Mouse (Mus musculus) embryonic stem cell, embryonic (primary cell): ENCODE results near the gene Pdcd11.

Experiments used
- CTCF ChIA-PET, 4 experiments: fragments of 300-600 bp in 2 of 4; fragments of 350-600 bp in 2 of 4; sonication (Branson Sonifier 250); formaldehyde crosslinking; loops; one replicate each; lab custom pipeline; 2022; ENCODE audit warnings: inconsistent platforms in 2 of 4; lab: Charles Lee
- POLR2A ChIA-PET, 4 experiments: fragments of 300-600 bp in 2 of 4; fragments of 350-600 bp in 2 of 4; sonication (Branson Sonifier 250); formaldehyde crosslinking; loops; one replicate each; lab custom pipeline; 2022; ENCODE audit warnings: antibody characterized with exemption in 4 of 4, inconsistent platforms in 1 of 4; lab: Charles Lee

Gene Pdcd11

DNA sequence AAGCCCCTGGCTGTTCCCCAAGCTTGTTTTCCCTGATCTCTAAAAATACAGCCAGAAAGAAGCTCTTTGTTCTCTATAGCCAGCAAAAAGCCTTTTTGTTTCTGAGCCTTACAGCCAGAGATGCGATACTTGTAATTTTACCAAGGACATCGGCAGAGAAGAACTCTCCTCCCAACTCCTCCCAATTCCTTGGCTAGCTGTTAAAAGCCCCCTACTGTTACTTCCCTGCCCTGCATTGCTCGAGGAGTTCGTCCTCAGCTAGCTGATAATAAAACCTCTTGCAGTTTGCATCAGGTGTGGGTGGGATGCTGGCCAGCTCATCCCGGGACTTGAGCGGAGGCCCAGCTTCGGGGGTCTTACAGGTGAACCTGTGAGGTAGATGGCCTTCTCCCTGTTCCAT lies 49.0 kb downstream of the Pdcd11 start:
- POLR2A ChIA-PET: interaction anchor here in 2 of 4 experiments (0.8 to 5.5 kb wide), 13 partner anchors 7 to 124 kb away, joined by 3 to 62 read pairs (median 4); partner anchors contain the start of genes Taf5 (in 2 of the 2), Neurl1a (in 1 of the 2), Nt5c2 (in 1 of the 2) and Pcgf6 (in 1 of the 2)
- CTCF ChIA-PET: interaction anchor here (0.6 to 3.4 kb wide), 13 partner anchors 9 to 607 kb away, joined by 3 to 15 read pairs (median 5); no protein-coding TSS in a partner anchor

DNA sequence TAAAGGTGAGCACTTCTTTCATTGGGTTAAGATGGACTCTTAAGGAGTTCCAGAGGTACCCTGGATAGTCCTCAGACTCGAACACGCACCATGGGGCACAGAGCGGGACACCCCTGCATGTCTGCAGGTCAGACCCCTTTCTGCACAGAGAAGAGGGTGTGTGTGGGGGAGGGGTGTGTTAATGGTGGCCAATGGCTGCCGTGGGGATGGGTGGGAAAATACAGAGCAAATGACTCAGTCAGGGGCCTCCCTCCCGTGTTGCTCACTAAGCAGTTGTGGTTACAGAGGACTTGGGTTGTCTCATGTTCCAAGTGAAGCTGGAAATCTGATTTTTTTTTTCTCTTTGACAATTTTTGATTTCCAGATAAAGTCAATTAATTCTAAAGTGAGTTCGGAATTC lies 51.9 kb downstream of the Pdcd11 start:
- CTCF ChIA-PET: interaction anchor here in 1 of 4 experiments (0.7 kb wide), 1 partner anchor 173 kb away, joined by 3 read pairs; no protein-coding TSS in a partner anchor
- POLR2A ChIA-PET: interaction anchor here in 1 of 4 experiments (1.1 kb wide), 1 partner anchor 11 kb away, joined by 3 read pairs; no protein-coding TSS in a partner anchor

DNA sequence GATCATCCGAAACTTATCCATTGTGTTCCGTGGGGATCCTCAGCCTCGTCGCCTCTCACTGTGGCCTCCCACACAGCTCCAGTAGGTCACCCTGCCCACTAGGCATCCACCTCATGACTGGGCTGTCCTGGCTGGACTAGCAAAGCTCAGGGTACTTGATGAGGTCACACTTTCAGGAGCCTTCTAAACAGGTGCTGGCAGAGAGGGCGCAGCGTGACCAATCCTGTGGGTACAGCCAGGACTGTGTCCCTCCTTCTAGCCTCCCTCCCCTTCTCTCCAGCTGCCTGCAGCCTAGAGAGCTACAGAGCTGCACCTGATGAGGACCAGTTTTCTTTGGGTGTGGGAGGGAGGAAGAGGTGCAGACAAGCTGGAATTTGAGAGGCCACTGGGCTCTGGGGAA lies 53.6 kb downstream of the Pdcd11 start, which contains the start of gene Calhm1:
Calhm1 (minus strand) TSS at position 101 of the 400 bp plus-strand sequence.
- ChIA-PET POLR2A (interaction anchor here in 2 of 4 experiments (0.7 to 1.5 kb wide), 5 partner anchors 7 to 77 kb away, joined by 3 to 7 read pairs (median 4); partner anchors contain the start of gene Taf5 (in 2 of the 2)), CTCF (interaction anchor here in 2 of 4 experiments (1.0 to 2.1 kb wide), 3 partner anchors 21 to 25 kb away, joined by 3 to 6 read pairs (median 6); no protein-coding TSS in a partner anchor)

DNA sequence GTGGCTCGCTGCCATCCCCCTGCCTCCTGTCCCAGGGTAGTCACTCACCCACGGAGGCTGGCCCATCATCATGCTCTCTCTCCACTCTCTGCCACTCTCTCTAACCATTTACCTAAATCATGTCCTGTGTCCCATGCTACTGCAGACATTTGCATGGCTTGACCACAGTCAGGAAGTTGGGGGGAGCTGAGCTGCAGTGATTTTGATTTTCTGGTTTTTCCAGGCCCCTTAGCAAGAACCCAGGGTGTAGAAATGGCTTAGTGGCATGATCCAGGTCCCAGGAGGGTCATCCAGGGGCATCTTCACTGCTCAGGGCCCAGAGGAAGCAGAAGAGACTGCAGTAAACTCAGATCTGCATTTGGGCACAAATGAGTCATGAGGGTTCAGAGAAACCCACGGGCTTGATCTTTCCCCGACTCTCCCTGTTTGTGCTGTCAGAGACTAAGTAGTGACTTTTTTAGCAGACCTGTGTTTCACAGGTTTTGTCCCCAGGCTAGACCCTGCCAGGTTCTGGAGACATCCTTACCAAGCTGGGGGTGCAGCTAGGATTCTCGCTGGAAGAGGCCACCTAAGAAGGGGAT lies 57.8 kb downstream of the Pdcd11 start:
- ChIA-PET CTCF (interaction anchor here in 3 of 4 experiments (0.6 to 3.7 kb wide), 6 partner anchors 10 to 553 kb away, joined by 3 to 15 read pairs (median 6); partner anchors contain the start of gene Calhm2 (in 1 of the 3)), POLR2A (interaction anchor here in 2 of 4 experiments (0.8 to 5.9 kb wide), 7 partner anchors 9 to 81 kb away, joined by 3 to 62 read pairs (median 4); partner anchors contain the start of genes Calhm2 (in 1 of the 2), Pdcd11 (in 1 of the 2), Taf5 (in 1 of the 2) and Usmg5 (in 1 of the 2))

DNA sequence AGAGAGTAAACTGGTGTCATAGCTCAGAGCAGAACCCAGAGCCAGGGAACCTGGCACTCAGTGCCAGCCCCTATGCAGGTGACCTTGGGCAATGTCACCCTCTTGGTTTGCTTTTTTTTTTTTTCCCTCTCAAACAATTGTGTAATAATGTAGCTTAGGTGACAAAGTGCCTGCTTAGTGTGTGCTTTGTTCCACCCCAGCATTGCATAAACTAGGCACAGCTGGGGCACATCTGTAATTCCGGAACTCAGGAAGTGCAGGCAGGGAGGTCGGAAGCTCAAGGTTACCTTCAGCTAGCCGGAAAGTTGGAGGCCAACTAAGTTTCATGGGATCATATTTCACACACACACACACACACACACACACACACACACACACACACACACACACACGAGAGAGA lies 59.3 kb downstream of the Pdcd11 start:
- POLR2A ChIA-PET: interaction anchor here (0.6 to 5.9 kb wide), 26 partner anchors 9 to 596 kb away, joined by 3 to 62 read pairs (median 4); partner anchors contain the start of genes Neurl1a (in 2 of the 4), Taf5 (in 2 of the 4), Calhm2 (in 1 of the 4) and Pcgf6 (in 1 of the 4)
- CTCF ChIA-PET: interaction anchor here (0.6 to 3.7 kb wide), 17 partner anchors 11 to 719 kb away, joined by 3 to 15 read pairs (median 4); partner anchors contain the start of genes Calhm2 (in 1 of the 4) and Neurl1a (in 1 of the 4)

DNA sequence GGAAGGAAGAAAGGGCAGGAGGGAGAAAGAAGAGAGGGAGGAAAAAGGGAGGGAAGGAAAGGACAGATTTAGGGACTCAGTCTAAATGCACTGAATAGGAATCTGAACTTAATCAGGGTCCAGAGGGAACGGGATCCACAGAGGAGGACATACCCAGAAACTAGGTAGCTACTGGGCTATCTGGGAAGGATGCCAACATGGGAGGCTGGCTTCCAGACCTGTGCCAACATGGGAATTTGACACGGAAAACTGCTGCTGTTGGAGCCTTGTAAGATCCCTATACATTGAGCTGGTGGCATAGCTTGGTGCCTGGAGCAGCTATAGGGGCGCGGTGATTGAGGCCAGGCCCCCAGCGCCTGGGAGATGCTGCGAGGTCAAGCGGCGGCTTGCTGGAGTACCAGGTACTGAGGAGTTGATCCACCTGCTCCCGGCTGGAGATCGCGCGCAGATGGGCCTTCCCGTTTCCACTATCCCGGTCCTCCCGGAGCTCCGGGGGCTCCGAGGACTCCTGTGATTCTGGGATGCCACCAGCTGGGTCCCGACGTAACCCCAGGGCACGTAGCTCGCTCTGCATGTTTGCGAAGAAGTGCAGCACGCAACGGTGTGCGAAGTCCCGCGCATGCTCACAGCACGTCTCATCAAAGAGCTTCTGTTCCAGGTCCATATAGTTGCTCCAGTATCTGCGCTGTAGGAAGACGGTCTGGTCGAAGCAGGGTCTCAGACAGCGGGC lies 60.9 kb downstream of the Pdcd11 start:
- ChIA-PET CTCF (interaction anchor here in 3 of 4 experiments (0.6 to 3.7 kb wide), 8 partner anchors 12 to 644 kb away, joined by 3 to 15 read pairs (median 7); no protein-coding TSS in a partner anchor), POLR2A (interaction anchor here (0.7 to 5.9 kb wide), 15 partner anchors 8 to 461 kb away, joined by 3 to 62 read pairs (median 3); partner anchors contain the start of genes Taf5 (in 3 of the 4), Borcs7 (in 1 of the 4), Calhm1 (in 1 of the 4) and Calhm2 (in 1 of the 4))

DNA sequence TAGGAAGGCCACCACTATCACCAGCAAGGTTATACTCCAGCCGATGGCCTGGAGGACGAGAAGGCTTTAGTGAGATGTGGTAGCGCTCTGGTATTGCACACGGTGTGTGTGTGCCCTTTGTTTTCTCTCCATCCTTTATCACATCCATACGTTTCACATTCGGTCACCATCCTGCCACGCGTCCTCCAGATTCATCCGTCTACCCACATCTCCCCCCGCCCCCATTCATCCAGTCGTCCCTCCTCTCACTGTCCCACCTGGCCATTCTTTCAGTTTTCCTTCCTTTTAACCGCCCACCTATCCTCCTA lies 61.4 kb downstream of the Pdcd11 start:
- POLR2A ChIA-PET: interaction anchor here (0.7 to 5.9 kb wide), 12 partner anchors 10 to 462 kb away, joined by 3 to 62 read pairs (median 3); partner anchors contain the start of genes Taf5 (in 2 of the 4), Borcs7 (in 1 of the 4), Calhm2 (in 1 of the 4) and Pdcd11 (in 1 of the 4)

DNA sequence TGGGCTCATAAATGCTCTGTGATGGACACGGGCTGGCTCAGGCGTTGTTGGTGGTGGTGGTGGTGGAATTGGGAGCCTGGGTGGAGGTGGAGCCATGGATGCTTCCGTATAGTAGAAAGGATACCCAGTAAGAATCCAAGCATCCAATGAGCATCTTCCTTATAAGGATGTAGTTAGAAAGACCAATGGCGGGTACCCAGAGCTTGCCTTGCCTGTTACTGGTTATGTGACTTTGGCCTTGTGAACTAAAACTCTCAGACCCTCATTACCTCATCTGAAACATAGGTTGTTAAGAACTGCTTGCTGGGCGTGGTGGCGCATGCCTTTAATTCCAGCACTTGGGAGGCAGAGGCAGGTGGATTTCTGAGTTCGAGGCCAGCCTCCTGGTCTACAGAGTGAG lies 63.2 kb downstream of the Pdcd11 start:
- ChIA-PET POLR2A (interaction anchor here in 1 of 4 experiments (0.8 to 5.9 kb wide), 2 partner anchors 10 to 15 kb away, joined by 3 to 62 read pairs; partner anchors contain the start of genes Calhm1 and Calhm2), CTCF (interaction anchor here (0.6 to 1.1 kb wide), 4 partner anchors 19 to 1050 kb away, joined by 3 read pairs; no protein-coding TSS in a partner anchor)

More for the DNA sequence above, 61.4 kb downstream of the Pdcd11 start:
- CTCF ChIA-PET: interaction anchor here in 2 of 4 experiments (1.0 to 3.7 kb wide), 5 partner anchors 12 to 29 kb away, joined by 5 to 15 read pairs (median 8); no protein-coding TSS in a partner anchor

DNA sequence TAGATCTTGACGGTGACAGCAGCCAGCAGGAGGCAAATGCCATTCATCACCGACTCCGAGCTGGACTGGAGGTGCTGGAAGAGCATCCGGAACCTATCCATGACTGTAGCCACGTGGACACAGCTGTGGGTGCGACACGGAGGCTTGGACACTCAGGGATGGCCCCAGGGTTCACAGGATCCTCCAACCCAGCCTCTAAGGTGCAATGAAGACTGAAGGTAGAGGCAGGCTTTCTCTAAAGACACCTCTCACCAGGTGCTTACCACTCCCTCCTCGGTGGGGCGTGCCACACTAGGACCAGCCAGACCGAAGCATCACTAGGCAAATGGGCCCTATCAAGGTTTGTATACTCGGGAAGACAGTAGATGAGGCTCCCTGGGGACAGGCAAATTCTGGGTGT lies 67.1 kb downstream of the Pdcd11 start, which contains the start of gene Calhm3:
Calhm3 (minus strand) TSS at position 101 of the 400 bp plus-strand sequence.
- CTCF ChIA-PET: interaction anchor here in 1 of 4 experiments (1.0 kb wide), 1 partner anchor 25 kb away, joined by 3 read pairs; no protein-coding TSS in a partner anchor
- POLR2A ChIA-PET: interaction anchor here in 1 of 4 experiments (1.0 kb wide), 1 partner anchor 143 kb away, joined by 3 read pairs; the partner anchor contains the start of genes Ina and Nt5c2

DNA sequence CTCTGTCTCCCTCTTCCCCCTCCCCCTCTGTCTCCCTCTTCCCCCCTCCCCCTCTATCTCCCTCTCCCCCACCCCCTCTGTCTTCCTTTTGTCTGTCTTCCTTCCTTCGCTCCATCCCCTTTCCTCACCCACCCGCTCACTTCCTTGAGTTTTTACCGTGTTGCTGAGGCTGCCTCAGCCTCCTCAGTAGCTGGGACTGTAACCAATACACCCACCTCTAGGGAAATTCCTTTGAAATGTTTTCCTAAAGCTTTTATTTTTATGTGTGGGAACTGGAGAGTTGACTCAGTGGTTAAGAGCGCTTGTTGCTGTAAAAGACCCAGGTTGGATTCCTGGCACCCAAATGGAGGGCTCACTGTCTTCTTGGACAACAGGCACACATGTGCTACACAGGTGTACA lies 71.1 kb downstream of the Pdcd11 start:
- ChIA-PET CTCF (no interaction called here), POLR2A (interaction anchor here in 2 of 4 experiments (0.7 to 1.3 kb wide), 2 partner anchors 10 to 24 kb away, joined by 3 read pairs; partner anchors contain the start of gene Calhm2 (in 1 of the 2))

DNA sequence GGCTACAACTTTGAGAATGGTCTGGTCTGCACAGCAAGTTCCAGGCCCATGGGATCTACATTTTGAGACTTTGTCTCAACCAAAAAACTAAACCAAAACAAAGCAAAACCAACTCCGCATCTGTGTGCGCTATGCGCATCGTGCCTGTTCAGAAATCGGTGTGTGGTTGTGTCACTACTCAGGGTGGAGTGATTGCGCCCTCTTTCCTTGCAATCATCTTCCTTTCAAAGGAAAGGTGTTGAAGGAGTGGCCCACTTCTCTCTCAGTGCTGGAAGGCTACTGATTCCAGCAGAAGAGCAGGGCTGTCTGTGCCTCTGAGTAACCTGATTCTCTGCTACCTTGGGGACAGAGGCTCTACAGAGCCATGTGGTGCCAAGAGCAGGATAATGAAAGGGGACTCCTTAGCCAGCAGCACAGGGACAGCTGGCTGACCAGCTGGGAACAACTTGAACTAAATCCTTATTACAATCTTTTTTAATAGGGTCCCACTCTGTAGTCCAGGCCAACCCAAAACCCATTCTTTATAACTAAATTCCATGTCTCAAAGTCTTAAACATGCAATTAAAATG lies 72.7 kb downstream of the Pdcd11 start:
- POLR2A ChIA-PET: interaction anchor here in 2 of 4 experiments (0.6 to 1.4 kb wide), 2 partner anchors 72 to 693 kb away, joined by 4 to 5 read pairs; partner anchors contain the start of genes Pdcd11 (in 1 of the 2) and Usmg5 (in 1 of the 2)
- CTCF ChIA-PET: interaction anchor here in 1 of 4 experiments (1.1 to 1.4 kb wide), 2 partner anchors 40 to 42 kb away, joined by 4 to 9 read pairs; no protein-coding TSS in a partner anchor

DNA sequence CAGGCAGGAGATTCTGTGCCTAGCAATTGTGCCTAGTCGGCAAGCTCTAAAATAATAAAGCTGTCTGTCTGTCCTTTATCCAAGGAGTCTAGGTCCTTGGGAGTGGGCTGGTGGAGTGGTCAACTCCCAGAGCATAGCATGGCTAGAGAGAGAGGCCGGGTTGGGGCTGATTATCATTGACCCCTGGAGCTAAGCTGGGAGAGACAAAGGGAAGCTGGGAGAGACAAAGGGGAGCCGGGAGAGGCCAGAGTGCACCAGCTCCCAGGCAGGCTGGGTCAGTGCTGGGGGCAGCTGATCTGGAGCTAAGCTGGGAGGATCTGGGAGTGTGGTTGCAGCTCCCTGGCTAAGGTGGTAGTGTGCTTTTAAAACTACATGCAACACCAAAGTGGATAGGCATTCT lies 76.2 kb downstream of the Pdcd11 start:
- CTCF ChIA-PET: interaction anchor here (0.5 to 3.9 kb wide), 11 partner anchors 8 to 174 kb away, joined by 3 to 15 read pairs (median 3); partner anchors contain the start of gene Neurl1a (in 1 of the 4)
- POLR2A ChIA-PET: interaction anchor here in 3 of 4 experiments (0.6 to 3.1 kb wide), 9 partner anchors 15 to 671 kb away, joined by 3 to 16 read pairs (median 4); partner anchors contain the start of gene Pcgf6 (in 1 of the 3)

DNA sequence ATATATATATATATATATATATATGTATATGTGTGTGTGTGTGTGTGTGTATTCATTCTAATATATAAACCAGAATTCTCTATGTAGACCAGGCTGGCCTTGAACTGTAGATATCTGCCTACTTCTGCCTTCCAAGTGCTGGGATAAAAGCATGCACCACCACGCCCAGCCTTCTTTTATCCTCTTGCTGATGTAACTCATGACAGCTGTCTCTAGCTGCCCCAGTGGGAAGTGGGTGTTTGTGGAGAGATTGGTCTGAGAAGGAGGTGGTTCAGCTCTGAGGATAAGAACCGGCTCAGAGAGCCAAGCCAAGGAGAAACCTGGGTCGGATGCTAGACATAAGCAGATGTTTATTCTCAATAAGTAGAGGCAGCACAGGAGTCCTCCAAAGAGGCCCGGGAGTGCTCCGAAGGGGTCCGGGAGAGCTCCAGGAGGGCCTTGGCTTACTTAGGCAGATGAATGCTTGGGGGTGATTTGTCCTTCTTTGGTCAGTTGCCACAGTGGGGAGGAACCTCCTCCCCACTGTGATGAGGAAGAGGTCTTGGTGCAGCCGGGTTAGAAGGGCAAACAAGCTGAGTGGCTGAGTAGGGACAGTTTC lies 77.1 kb downstream of the Pdcd11 start:
- CTCF ChIA-PET: interaction anchor here (0.9 to 3.9 kb wide), 30 partner anchors 10 to 771 kb away, joined by 3 to 23 read pairs (median 6); partner anchors contain the start of genes Neurl1a (in 3 of the 4), Sufu (in 1 of the 4) and Taf5 (in 1 of the 4)
- POLR2A ChIA-PET: interaction anchor here in 3 of 4 experiments (0.6 to 3.1 kb wide), 15 partner anchors 10 to 658 kb away, joined by 3 to 16 read pairs (median 4); partner anchors contain the start of genes Neurl1a (in 1 of the 3), Pcgf6 (in 1 of the 3) and Taf5 (in 1 of the 3)

DNA sequence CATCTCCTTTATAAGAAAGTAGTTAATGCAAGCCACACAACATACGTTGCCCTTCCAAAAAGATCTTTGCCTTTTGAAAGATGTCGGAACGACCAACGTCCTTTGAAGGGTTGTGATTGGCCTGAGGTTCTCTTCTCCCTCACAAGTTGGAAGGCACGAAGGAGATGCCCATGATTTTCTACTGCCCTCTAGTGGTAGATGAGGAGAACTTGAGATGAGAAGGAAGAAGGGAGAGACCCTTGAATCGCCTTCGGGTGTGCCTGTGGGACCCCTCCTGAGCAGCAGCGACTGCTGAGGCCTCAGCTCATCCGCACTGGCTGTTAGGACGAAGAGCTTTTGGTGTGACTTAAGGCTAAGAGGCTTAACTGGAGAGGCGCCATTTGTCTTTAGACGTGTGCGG lies 77.7 kb downstream of the Pdcd11 start:
- ChIA-PET CTCF (interaction anchor here (0.7 to 3.9 kb wide), 37 partner anchors 9 to 772 kb away, joined by 3 to 29 read pairs (median 6); partner anchors contain the start of genes Neurl1a (in 3 of the 4), Calhm2 (in 1 of the 4), Sufu (in 1 of the 4) and Taf5 (in 1 of the 4)), POLR2A (interaction anchor here in 3 of 4 experiments (0.6 to 3.1 kb wide), 19 partner anchors 10 to 659 kb away, joined by 3 to 16 read pairs (median 4); partner anchors contain the start of genes Neurl1a (in 2 of the 3), Pcgf6 (in 1 of the 3) and Taf5 (in 1 of the 3))

DNA sequence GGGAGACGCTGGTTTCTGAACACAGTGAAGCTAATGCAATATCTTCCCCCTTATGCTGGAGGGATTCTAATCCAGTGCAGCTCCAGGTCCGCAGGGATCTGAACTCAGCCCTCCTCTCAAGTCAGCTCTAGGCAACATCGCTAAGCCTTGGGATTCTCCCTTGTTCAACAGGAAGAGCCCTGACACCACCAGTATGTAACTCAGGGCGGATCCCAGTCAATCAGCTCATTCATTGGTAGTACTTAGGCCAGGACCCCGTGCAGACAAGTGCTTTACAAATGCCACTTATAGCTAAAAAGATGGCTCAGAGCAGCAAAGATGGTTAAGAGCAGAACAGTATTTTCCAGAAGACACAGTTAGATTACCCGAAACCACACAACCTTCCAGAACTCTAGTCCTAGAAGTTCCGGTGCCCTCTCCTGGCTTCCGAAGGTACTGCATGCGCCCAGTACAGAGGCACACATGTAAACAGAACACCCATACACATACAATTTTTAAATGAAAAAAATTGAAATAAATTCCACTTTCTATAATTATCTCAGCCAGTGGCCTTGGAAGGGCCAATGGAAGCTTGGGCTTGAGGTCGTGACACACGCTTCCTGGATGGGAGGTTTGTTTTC lies 78.3 kb downstream of the Pdcd11 start:
- ChIA-PET CTCF (interaction anchor here (0.5 to 3.9 kb wide), 44 partner anchors 9 to 967 kb away, joined by 3 to 29 read pairs (median 5); partner anchors contain the start of genes Neurl1a (in 3 of the 4), Calhm1 (in 1 of the 4), Calhm2 (in 1 of the 4) and Sufu (in 1 of the 4)), POLR2A (interaction anchor here in 3 of 4 experiments (0.6 to 3.1 kb wide), 22 partner anchors 9 to 659 kb away, joined by 3 to 16 read pairs (median 4); partner anchors contain the start of genes Neurl1a (in 2 of the 3), Pcgf6 (in 1 of the 3) and Taf5 (in 1 of the 3))
